Mouse (Mus musculus) testis, postnatal 14 days (tissue): ENCODE results near the gene Nacc2.

Experiments used
- DNase-seq: peaks from one replicate; pipeline ENCODE4 v3.0.0; 2021; ENCODE audit warnings: low spot score

The Nacc2 gene

GRCm38 (mm10) chr2:26099851-26100250 is 23.2 kb downstream of the Nacc2 start:
- no peak for DNase-seq

GRCm38 (mm10) chr2:26099260-26099659 is 23.8 kb downstream of the Nacc2 start:
- DNase-seq = no peak

- no peak for DNase-seq
Observed at GRCm38 (mm10) chr2:26093897-26094296, 29.1 kb downstream of the Nacc2 start.

- DNase-seq = no peak
Observed at GRCm38 (mm10) chr2:26091771-26092393, 31.1 kb downstream of the Nacc2 start.

GRCm38 (mm10) chr2:26090876-26091770 is 31.9 kb downstream of the Nacc2 start:
- DNase-seq = peak; percentile 34

- DNase-seq = no peak
Observed at GRCm38 (mm10) chr2:26089005-26089404, 34.0 kb downstream of the Nacc2 start.

GRCm38 (mm10) chr2:26086926-26087600 is 36.0 kb downstream of the Nacc2 start:
- DNase-seq = no peak

GRCm38 (mm10) chr2:26086505-26086904 is 36.5 kb downstream of the Nacc2 start:
- DNase-seq = no peak

GRCm38 (mm10) chr2:26082883-26083282 is 40.1 kb downstream of the Nacc2 start:
- DNase-seq = no peak

GRCm38 (mm10) chr2:26080830-26081229 is 42.2 kb downstream of the Nacc2 start:
- no peak for DNase-seq

GRCm38 (mm10) chr2:26079409-26079808 is 43.6 kb downstream of the Nacc2 start:
- DNase-seq = no peak

- DNase-seq = no peak
Observed at GRCm38 (mm10) chr2:26077068-26077467, 46.0 kb downstream of the Nacc2 start.

GRCm38 (mm10) chr2:26076121-26076520 is 46.9 kb downstream of the Nacc2 start:
- no peak for DNase-seq

GRCm38 (mm10) chr2:26074551-26074950 is 48.5 kb downstream of the Nacc2 start:
- no peak for DNase-seq

GRCm38 (mm10) chr2:26068592-26068991 is 54.4 kb downstream of the Nacc2 start:
- no peak for DNase-seq

GRCm38 (mm10) chr2:26068175-26068574 is 54.8 kb downstream of the Nacc2 start:
- DNase-seq = no peak

- no peak for DNase-seq
Observed at GRCm38 (mm10) chr2:26066527-26066926, 56.5 kb downstream of the Nacc2 start.

- no peak for DNase-seq
Observed at GRCm38 (mm10) chr2:26062742-26063427, 60.1 kb downstream of the Nacc2 start.

- DNase-seq = no peak
Observed at GRCm38 (mm10) chr2:26062241-26062640, 60.8 kb downstream of the Nacc2 start.

GRCm38 (mm10) chr2:26061018-26061666 is 61.9 kb downstream of the Nacc2 start:
- no peak for DNase-seq

GRCm38 (mm10) chr2:26057053-26057452 is 66.0 kb downstream of the Nacc2 start:
- DNase-seq = no peak

- DNase-seq = no peak
Observed at GRCm38 (mm10) chr2:26056226-26056625, 66.8 kb downstream of the Nacc2 start.
